Mouse (Mus musculus) spleen, adult 2 months (tissue): Measurements from ENCODE around the gene Nckap5.

Experiments used
- CTCF ChIP-seq: fragments of 200-500 bp; IDR thresholded peaks from 2 replicates; pipeline ENCODE4 v1.5.1; 2011; ENCODE audit warnings: mild to moderate bottlenecking, inconsistent platforms; ENCODE audit not compliant: insufficient read depth, insufficient read length, insufficient replicate concordance; ENCODE audit errors: extremely low read depth
- POLR2A ChIP-seq: fragments of 200-500 bp; IDR thresholded peaks from 2 replicates; pipeline ENCODE4 v1.6.1; 2011; ENCODE audit warnings: low read depth, low read length, inconsistent platforms

- no peak for TF ChIP-seq CTCF
- TF ChIP-seq POLR2A, result no peak
Observed at GRCm38 (mm10) chr1:126496722-126497121, 333.9 kb downstream of the Nckap5 start.
